Mouse (Mus musculus) lung, adult 2 months (tissue): ENCODE data around the gene Tuba3a.

Experiments
- CTCF ChIP-seq: fragments of 200-500 bp; IDR thresholded peaks from 2 replicates; pipeline ENCODE4 v1.5.1; 2011; ENCODE audit warnings: mild to moderate bottlenecking, low read length, control low read depth; ENCODE audit not compliant: insufficient read depth
- POLR2A ChIP-seq: fragments of 200-500 bp; IDR thresholded peaks from 2 replicates; pipeline ENCODE4 v1.6.1; 2011; ENCODE audit warnings: low read depth, mild to moderate bottlenecking, control low read depth, low read length, borderline replicate concordance; ENCODE audit errors: extremely low read depth

- TF ChIP-seq POLR2A, result no peak
- no peak for TF ChIP-seq CTCF
These were observed 11.4 kb upstream of the Tuba3a start for GRCm38 (mm10) chr6:125297149-125297820.
